Mouse (Mus musculus): ENCODE results near the gene Zfyve16.

- TF ChIP-seq POLR2A (IDR thresholded peaks at IDR 0.05; ENCODE audit: low read depth, low read length), result no peak
- no peak for TF ChIP-seq CTCF (conservative IDR thresholded peaks at IDR 0.05; ENCODE audit: insufficient read depth, insufficient read length, low read depth, low read length)
Measured at GRCm38 (mm10) chr13:92504871-92505270, 25.8 kb downstream of the Zfyve16 start.

Measured in kidney, adult 2 months (tissue).